Mouse (Mus musculus) gastrocnemius, adult 2 months (tissue): ENCODE data around the gene Pqlc3. TPM values are rescaled to one million over a fixed set of nuclear protein-coding genes. Genes with fewer than 3 reads are reported as not detected.
A peak's percentile ranks its signal among the peaks of the same experiment; 100 is the strongest.

Source experiments
- DNase-seq: peaks from one replicate; pipeline ENCODE4 v3.0.0; 2022
- H3K27ac ChIP-seq: fragments of 200-600 bp; 2 replicates; pipeline ENCODE4 v1.8.1; 2022; ENCODE audit warnings: mild to moderate bottlenecking
- H3K4me3 ChIP-seq: fragments of 200-600 bp; 2 replicates; pipeline ENCODE4 v1.8.1; 2022; ENCODE audit warnings: mild to moderate bottlenecking, moderate library complexity
- CTCF ChIP-seq: fragments of 200-600 bp; IDR thresholded peaks from 2 replicates; pipeline ENCODE4 v1.8.1; 2022; ENCODE audit warnings: antibody characterized with exemption, mild to moderate bottlenecking, moderate library complexity
- intact Hi-C: fragments of 180-260 bp; cut with DNase I; formaldehyde crosslinking; loops from one replicate; pipeline ENCODE4 v1.15.1; 2025
- total RNA-seq, 2 experiments: library from RNA; stranded (reverse); gene quantifications; 2 replicates each; pipeline ENCODE4 v1.2.3; 2021

Pqlc3 gene
- total RNA-seq, 2 experiments from 2014 or later = 1.1 to 1.6 TPM

- Histone ChIP-seq H3K27ac (no peak overlapping the region), H3K4me3 (no peak overlapping the region)
- no peak for DNase-seq
- no peak for TF ChIP-seq CTCF
- intact Hi-C loops = no loop called here
Observed at GRCm38 (mm10) chr12:16996886-16997462, 3.2 kb downstream of the Pqlc3 start.

GRCm38 (mm10) chr12:16996281-16996680, 3.9 kb downstream of the Pqlc3 start:
- DNase-seq = no peak
- intact Hi-C loops = no loop called here
- Histone ChIP-seq H3K4me3 (no peak overlapping the region), H3K27ac (no peak overlapping the region)
- TF ChIP-seq CTCF = no peak

- intact Hi-C loops = no loop called here
- no peak overlapping the region for H3K4me3 ChIP-seq
- TF ChIP-seq CTCF = no peak
- H3K27ac ChIP-seq = no peak overlapping the region
- no peak for DNase-seq
Observed at GRCm38 (mm10) chr12:16994291-16994690, 5.9 kb downstream of the Pqlc3 start.

- no peak for TF ChIP-seq CTCF
- H3K27ac ChIP-seq = no peak overlapping the region
- intact Hi-C loops = no loop called here
Observed at GRCm38 (mm10) chr12:16992355-16992754, 7.9 kb downstream of the Pqlc3 start.

GRCm38 (mm10) chr12:16991376-16991775, 8.8 kb downstream of the Pqlc3 start:
- intact Hi-C loops = no loop called here
- TF ChIP-seq CTCF = no peak
- no peak overlapping the region for H3K4me3 ChIP-seq
- H3K27ac ChIP-seq = no peak overlapping the region
- no peak for DNase-seq

More at GRCm38 (mm10) chr12:16992355-16992754, 7.9 kb downstream of the Pqlc3 start:
- no peak for DNase-seq
- no peak overlapping the region for H3K4me3 ChIP-seq

- TF ChIP-seq CTCF = 0 out of 2 replicates have a peak, but pooled peaks have one; percentile 5
- Histone ChIP-seq H3K27ac (no peak overlapping the region), H3K4me3 (no peak overlapping the region)
- intact Hi-C loops = no loop called here
- no peak for DNase-seq
Observed at GRCm38 (mm10) chr12:16985778-16986177, 14.4 kb downstream of the Pqlc3 start.

GRCm38 (mm10) chr12:16977120-16977519, 23.1 kb downstream of the Pqlc3 start:
- intact Hi-C loops = no loop called here
- no peak for TF ChIP-seq CTCF

GRCm38 (mm10) chr12:16966811-16967210, 33.4 kb downstream of the Pqlc3 start:
- intact Hi-C loops = no loop called here
- Histone ChIP-seq H3K27ac (no peak overlapping the region), H3K4me3 (no peak overlapping the region)
- TF ChIP-seq CTCF = no peak
- DNase-seq = no peak

More at GRCm38 (mm10) chr12:16977120-16977519, 23.1 kb downstream of the Pqlc3 start:
- Histone ChIP-seq H3K27ac (no peak overlapping the region), H3K4me3 (no peak overlapping the region)
- DNase-seq = no peak

- intact Hi-C loops = no loop called here
- no peak for DNase-seq
- no peak for TF ChIP-seq CTCF
- Histone ChIP-seq H3K27ac (no peak overlapping the region), H3K4me3 (no peak overlapping the region)
Observed at GRCm38 (mm10) chr12:16963354-16963753, 36.9 kb downstream of the Pqlc3 start.

GRCm38 (mm10) chr12:16958851-16959250, 41.4 kb downstream of the Pqlc3 start:
- peak; percentile 47 for TF ChIP-seq CTCF
- Histone ChIP-seq H3K4me3 (no peak overlapping the region), H3K27ac (no peak overlapping the region)
- DNase-seq = no peak
- intact Hi-C loops = no loop called here

GRCm38 (mm10) chr12:16948239-16948638, 52.0 kb downstream of the Pqlc3 start:
- intact Hi-C loops = loop anchor here (5.0 kb wide), 1 partner anchor 34 kb away; no protein-coding TSS in a partner anchor
- Histone ChIP-seq H3K4me3 (no peak overlapping the region), H3K27ac (no peak overlapping the region)
- TF ChIP-seq CTCF = no peak
- DNase-seq = no peak

GRCm38 (mm10) chr12:16941976-16942375, 58.2 kb downstream of the Pqlc3 start:
- no peak for TF ChIP-seq CTCF
- Histone ChIP-seq H3K4me3 (no peak overlapping the region), H3K27ac (no peak overlapping the region)
- intact Hi-C loops = no loop called here
- no peak for DNase-seq

Other genes starting within 250 kb of the Pqlc3 start
- 1 to 10 TPM in 1 of 2 experiments, under 1 TPM in 1; 0.38 to 2.3 TPM for gene Greb1, start 199.5 kb downstream of the Pqlc3 start, total RNA-seq
- gene E2f6, start 189.4 kb downstream of the Pqlc3 start, total RNA-seq = 100 to 1,000 TPM; 139 to 159 TPM
- gene Rock2, start 105.5 kb downstream of the Pqlc3 start, total RNA-seq = 100 to 1,000 TPM in 1 of 2 experiments, 10 to 100 TPM in 1; 86.0 to 103 TPM
- not detected for gene 2410004P03Rik, start 11.3 kb upstream of the Pqlc3 start, total RNA-seq
- 10 to 100 TPM in 1 of 2 experiments, 1 to 10 TPM in 1; 4.2 to 15.5 TPM for gene Kcnf1, start 176.5 kb upstream of the Pqlc3 start, total RNA-seq